Mouse (Mus musculus): ENCODE results near the gene Rnf26.

The Rnf26 gene

DNA sequence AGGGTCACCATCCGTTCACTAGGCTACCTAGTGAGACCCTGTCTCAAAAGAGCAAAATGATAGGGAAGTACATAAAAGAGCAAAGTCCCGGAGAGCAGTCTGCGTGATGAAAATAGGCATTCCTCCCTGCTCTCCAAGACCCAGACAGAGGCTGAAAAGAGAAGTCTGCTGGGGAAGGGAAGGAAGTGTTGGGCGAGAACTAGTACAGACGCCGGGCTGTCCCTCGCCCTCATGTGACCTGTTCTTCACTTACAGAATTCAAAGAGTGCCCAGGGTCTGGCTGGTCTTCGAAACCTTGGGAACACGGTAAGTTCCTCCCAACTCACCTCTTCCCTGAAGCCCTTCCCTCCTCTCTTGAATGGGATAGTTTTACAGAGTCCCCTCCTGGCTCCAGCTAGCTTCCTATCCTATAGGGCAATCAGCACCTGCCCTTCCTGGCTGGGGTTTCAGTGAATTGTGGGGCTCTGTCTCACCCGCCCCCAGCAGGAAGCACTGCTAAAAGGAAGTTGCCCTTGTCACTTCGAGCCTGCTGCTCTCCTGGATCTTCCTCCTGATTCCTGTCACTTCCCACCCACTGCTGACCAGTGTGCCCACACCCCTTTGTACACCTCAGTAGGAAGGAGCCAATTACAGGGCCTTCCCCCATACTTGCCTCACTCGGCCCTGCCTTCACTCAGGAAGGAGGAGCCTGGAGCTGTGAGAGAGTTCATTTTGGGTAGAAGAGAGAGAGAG lies 24.3 kb downstream of the Rnf26 start:
- no peak for DNase-seq (ENCODE audit: low read depth)

DNA sequence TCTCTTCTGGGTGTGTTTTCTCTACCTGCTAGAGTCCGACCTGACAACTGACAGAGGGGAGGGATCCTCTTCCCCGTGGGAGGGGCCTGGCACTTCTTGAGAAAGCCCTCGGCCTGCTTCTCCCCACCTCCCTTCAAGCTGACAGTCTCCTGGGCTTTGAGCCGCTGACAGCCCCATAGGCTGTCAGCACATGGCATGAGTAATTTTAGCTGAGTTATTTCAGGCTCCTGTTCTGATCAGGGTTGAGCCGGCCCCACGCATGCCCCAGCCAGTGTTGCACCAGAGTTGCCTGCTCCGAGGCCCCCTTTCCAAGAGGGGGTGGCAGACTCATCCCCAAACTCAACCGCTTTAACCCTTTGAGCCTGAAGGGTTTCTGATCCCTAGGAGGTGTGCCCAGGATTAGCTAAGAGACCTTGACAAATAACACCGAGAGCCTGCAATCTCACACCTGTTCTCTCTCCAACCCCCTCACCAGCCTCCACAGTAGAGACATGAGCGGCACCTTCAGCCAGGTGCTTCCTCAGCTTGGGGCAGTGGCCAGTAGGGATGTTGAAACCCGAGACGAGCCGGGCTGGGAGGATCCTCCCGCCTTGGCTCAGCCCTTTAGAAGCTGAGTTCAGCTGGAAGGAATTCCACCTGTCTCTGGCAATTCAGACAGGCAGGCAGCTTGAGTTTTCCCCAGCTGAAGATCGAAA lies 25.4 kb downstream of the Rnf26 start:
- no peak for DNase-seq (ENCODE audit: low read depth)

DNA sequence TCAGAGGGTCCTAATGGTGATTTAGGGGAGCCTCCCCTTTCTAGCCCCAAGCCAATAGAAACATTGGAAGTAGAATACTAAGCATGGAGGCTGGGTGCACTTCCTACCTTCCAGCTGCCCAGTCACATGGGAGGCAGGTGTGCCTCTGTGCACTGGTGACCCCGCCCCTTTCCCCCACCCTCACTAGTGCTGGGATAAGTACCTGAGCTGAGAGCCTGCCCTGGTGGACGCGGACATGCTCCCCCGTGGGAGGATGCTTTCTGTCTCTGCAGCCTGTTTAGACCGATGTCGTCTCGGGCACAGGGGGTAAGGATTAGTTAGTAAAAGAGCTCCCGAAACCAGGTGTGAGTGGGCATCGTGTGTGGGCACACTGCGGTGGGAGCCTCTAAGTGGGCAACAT lies 26.4 kb downstream of the Rnf26 start:
- no peak for DNase-seq (ENCODE audit: low read depth)

DNA sequence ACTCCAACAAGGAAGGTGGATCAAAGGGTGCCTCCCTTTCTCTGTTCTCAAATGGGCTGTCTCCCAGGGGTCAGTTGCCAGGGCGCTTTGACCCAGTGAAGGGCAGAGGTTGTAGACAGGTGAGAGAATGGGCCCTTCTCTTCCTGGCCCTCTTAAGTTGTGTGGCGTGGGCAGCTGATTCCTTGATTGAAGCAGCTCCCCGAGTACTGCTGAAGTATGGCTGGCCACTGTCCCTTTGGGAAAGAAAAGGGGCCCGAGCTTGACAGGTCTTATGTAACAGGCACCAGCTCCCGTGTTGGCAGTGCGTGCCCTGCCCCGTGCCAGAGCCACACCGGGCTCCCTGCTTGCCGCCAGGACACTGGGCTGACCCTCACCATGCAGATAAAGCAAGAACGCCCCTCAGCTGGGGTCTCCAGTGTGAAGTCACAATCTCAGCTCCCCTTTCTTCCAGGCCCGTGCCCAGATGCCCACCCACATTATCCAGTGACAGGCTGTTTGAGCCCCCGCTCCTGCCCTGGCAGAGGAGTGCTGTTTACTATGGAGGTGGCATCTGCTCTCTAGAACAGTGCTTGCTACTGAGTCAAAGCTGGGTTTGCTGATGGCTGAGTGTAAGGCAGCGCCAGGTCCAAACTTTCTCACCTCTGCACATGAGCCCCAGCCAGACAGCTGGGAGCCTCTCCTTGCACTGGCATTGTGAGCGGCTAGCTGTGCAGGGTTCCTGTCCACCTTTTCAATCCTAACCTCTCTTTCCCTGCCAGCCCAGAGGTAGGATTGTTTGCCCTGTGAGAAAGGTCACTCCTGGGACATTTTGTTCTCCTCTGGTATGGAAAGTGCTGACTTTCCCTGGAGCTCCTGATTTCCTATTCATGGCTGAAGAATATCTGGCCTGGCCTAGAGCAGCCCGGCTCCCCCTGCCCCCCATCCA lies 27.3 kb downstream of the Rnf26 start:
- no peak for DNase-seq (ENCODE audit: low read depth)

DNA sequence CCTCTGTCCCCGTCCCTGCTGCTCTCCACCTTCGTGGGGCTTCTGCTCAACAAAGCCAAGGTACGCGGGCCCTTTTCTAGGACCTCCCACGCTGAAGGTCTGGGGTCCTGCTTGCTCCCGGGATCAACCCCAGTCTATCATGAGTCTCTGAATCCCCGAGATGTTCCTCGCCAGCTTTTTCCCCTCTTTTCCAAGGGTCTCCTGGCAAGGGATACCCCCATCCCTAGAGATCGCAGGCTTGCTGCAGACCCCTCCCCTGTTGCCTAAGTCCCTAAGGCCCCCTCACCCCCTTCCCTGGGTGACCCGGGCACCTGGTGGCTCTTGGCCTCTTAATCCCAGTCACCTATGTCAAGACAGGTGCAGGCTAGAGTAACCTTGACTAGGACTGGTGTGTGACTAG lies 28.0 kb downstream of the Rnf26 start:
- no peak for DNase-seq (ENCODE audit: low read depth)

DNA sequence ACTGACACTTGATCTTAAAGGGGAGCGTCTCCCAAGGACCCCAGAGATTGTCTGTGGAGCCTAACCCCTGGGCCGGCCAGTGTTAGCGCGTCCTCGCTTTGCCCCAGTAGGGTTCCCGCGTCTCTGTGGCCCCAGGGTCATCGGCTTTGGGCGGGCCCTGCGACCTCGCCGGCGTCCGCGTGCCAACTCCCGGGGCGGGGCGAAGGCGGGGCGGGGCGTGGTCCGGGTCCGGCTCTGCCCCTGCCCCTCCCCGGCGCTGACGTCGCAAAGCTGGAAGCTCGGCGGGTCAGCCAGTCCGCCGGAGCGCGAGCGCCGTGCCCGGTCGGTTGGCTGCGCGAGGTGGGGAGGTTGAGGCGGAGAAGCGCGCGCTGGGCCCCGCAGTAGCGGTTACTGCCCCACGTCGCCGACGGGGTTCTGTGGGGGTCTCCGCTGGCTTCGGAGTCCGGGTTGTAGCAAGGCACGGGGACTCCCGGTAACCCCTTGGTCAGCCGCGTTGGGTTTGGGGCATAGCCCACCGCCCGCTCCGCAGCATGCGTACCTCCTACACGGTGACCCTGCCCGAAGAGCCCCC lies 28.6 kb downstream of the Rnf26 start:
- peak; percentile 63 for DNase-seq (ENCODE audit: low read depth)

DNA sequence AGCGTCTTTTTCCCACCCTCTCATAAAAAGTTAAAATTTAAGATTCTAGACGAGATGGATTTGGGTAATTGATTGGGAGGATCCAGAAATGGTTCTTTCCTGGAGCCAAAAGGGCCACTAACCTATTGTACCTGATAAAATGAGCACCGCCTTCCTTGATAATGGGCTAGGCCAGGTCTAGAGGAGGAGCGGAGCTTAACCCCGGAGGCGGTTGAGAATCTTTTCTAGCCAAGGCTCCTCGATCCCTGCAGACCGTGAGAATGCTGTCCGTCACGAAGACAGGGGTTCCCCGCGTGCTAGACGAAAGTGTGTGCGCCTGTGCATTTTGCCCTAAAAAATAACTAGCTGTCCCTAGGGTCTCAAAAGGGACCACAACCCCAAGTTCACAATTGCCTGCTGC lies 29.1 kb downstream of the Rnf26 start:
- DNase-seq (ENCODE audit: low read depth): no peak

DNA sequence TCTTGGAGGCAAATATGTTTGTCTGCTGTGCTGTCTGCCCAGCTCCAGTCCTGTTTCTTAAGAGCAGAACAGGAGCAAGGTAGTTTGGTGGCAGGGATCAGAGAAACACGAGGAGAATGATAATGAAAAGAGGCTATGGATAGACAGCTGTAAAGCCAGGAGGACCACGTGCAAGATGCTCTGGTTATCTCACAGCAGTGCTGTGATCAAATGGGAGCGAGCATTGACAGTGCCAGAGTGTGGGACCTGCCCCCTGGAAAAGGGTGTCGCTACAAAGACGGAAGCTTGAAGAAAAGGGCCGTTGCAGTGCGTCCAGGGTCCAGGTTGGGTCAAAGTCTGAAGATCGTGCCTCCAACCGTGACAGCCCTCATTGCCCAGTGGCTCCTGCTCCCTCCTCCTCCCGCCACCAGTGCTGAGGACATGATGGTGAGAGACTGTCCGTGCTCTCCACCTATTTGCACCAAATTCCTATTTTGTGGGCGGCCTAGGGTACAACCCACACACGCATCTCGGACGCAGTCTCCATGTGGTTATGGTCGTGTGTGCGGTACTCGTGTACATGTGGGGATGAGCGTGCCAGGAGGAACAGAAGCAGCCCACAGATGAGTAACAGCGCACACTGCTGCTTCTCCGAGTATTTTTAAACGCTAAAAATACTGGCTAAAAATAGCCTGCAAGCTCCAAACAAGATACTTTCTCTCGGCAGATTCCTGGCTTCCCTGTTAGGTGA lies 29.8 kb downstream of the Rnf26 start:
- no peak for DNase-seq (ENCODE audit: low read depth)

DNA sequence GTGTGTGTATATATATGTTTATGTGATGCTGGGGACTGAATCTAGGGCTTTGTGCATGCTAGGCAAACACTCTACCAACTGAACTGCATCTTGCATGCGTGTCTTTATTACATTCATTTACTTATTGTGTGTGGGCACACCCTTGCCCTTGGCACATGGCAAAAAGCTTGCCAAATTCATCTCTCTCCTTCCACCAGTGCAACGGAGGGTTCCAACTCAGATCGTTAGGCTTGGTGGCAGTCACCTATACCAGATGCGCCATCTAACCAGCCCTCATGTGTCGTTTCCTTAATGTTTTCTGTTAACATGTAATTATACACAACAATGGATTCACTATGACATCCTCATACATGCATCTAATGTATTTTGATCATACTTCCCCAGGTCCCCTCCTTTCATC lies 31.1 kb downstream of the Rnf26 start:
- no peak for DNase-seq (ENCODE audit: low read depth)

DNA sequence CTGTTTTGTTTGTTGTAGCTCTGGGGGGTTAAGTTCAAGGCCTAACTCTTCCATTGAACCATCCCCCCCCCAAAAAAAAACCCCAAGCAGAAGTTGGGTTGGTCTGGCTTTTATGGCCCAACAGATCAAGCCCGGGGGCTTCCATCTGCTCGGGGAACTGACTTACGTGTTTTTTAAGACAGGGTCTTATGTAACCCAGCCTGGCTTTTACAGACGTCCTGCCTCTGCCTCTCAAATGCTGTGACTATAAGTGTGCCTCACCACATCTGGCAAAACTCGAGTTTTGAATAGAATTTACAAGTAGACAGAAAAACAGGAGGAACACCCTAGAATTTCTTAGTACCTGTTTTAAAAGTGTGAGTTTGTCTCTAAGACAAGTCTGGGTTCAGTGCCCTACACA lies 31.7 kb downstream of the Rnf26 start:
- DNase-seq (ENCODE audit: low read depth): no peak

DNA sequence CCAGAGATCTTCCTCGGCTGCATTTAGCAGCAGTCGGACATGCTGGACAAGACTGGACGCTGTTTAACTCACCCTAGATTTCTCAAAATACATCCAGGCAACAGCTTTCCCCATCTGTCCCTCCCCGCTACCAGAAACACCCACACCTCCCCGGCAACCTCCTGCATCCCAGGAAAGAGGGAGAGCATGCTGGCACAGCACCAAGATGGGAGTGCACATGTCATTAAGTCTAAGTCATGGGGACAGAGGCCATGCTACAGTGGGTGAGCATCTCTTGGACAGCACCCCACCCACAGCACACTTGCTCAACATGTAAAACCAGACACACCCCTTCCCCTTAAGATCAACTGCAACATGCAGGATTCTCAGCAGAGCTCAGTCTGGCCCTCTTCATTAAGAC lies 32.4 kb downstream of the Rnf26 start:
- no peak for DNase-seq (ENCODE audit: low read depth)

DNA sequence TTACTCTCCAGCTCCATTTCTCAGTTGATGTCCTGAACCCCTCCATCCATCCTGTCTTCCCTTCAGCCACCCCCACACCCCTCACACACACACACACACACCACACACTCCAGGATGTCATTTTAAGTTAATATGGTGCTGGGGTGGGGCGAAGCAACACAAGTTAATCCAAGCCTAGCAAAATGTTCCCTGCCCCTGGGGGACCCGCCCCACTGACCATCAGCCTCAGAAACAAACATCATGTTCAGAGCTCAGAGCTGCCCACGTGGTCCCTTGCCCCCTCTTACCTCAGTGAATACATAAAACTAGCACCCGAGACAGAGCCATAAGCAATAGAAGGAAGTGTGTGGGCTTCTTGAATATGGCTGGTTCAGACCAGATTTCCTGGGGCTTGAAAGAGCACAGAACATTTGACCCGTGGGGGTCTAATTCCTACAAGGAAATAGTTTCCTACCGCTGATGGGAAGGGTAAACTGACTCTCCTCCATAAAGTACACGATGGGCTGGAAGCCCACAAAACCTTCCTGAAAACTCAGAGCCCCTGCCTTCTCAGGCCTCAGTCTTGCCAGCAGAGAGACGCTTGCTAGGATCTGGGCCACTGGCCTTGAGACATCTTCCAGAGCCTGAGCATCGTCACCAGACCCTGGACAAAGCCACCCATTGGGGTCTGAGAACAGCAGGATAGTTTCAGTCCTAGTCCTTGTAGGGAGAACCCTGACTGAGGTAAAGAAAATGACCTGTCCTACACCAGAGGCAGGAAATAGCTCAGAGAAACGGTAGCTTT lies 33.1 kb downstream of the Rnf26 start:
- DNase-seq (ENCODE audit: low read depth): no peak

DNA sequence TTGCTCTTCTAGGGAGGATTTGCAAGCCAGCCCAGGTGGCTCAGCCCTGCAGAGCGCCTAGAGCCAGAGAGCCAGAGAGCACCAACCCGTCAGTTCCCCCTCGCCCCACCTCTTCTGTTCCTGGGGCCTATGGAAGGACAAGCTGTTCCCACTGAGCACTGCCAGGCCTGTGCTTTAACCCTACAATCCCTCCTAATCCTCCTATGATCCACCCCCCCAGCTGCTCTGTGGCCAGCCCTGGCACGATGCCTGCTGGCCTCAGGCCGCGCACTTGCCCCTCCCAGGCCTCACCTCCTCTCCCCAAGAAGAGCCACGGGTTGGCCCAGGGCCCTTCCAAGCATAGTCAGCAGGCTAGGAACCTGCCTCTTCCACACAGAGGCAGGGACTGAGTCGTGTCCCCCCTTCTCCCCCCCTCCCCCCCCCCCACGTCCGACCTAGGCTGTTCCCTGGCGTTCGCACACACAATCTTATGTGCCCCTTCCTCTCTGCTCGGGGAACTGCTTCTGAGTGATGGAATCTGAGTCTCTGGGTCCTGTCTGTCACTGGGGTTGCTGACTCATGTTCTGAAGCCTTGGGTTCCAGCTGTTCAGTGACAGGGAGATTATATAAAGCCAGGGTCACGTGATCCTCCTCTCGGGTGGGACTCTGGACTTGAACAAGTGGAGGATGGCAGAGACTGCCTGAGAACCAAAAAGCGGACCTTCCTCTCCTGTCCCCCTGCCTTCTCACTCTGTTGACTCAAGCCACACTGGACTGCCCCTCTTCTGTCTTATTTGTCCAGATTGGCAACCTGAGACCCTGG lies 34.2 kb downstream of the Rnf26 start:
- no peak for DNase-seq (ENCODE audit: low read depth)

DNA sequence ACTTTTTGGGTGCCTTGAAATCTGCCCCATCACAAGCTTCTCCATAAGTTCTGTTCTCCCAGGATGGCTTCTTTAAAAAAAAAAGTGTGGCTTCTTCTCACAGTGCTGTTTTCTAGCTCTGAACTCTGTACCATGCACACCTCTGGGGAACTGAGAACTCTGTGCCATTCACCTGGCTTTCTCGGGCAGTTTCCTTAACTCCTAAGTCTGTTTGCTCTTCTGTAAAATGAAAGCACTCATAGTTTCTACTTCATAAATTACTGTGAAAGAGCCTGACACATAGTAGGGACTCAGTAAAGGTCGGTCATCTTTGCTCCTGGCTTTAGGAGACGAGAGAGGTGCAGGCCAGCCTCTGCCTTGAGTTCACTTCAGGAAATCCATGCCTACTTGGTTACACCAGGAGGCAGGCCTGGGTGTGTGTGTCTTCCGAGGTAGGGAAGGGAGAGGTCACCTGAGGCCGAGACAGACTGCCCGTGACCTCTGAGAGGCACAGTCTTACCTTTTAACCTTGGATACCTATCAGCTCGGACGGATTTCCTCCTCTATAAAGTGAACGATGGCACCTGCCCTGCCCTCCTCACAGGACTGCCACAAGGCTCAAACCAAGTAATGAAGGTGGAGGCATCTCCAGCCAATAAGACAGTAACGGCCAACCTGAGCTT lies 35.0 kb downstream of the Rnf26 start:
- no peak for DNase-seq (ENCODE audit: low read depth)

DNA sequence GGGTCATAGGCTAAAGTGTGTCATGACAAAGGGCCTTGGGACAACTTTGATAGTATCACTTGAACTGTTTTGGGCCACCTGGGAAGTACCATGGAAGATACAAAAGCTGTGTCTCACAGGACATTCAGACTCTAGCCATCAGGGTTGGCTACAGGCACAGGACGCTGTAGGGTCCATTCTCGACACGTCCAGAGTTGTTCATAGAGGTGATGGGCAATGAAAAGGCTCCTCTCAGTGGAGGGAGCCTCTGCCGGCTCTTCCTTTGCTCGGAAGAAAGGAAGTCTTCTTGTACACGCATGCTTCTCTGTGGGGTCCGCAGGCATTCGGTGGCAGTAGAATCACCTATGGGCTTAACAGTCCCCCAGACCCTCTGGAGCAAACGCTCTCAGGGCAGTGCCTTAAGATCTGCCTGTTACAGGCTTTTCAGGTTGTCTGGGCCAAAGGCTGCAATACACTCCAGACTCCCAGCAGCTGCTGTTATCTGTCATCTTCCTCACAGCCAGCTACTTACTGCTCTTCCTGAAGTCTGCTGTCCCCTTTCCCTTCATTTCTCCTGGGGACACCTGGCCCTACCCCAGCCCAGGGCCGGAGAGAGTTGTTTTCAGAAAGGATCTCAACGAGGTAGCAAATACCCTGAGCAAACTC lies 35.9 kb downstream of the Rnf26 start:
- no peak for DNase-seq (ENCODE audit: low read depth)

DNA sequence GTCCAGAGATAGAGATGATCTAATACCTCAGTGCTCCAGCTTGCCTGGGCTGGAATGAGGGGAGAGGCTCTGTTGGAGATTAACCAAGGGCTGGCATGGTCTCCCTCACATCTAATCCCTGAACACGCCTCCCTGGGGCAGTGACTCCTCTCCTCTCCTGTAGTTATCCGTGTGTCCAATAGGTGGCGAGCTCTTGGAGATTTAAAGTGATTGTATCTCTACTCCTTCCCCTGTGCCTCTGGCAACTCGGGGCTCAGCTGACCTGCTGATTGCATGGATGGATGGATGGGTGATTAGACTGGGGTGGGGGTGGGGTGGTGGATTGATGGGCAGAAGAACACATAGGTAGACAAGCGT lies 36.6 kb downstream of the Rnf26 start:
- peak; percentile 59 for DNase-seq (ENCODE audit: low read depth)

DNA sequence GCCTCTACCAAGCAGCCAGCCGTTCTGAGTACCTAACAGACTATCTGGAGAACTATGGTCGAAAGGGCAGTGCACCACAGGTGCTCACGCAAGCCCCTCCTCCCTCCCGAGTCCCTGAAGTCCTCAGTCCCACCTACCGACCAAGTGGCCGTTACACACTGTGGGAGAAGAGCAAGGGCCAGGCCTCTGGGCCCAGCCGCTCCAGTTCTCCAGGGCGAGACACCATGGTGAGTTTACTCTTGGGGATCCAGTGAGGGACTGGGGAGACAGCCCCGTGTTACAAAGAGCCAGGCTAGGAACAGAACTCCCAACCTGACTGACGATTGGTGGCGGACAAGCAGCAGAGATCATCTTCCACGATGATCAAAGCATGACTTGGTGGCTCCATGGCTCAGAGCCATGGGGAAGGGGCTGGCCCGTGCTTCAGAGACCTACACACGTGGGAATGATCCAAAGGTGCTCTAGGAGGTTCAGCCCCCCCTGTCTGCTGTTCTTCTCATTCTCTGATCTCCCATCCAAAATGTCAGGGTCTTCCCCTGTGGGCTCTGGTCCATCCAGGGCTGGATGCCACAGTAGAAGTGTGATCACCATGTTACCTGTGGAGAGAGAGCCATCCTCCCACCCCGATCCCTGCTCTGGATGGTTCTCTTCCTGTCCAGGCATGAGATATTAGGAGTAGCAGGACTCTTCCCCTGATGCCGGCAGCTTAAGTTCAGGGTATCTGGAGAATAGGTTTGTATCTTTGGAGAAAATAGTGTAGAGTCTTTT lies 37.1 kb downstream of the Rnf26 start:
- DNase-seq (ENCODE audit: low read depth): no peak

DNA sequence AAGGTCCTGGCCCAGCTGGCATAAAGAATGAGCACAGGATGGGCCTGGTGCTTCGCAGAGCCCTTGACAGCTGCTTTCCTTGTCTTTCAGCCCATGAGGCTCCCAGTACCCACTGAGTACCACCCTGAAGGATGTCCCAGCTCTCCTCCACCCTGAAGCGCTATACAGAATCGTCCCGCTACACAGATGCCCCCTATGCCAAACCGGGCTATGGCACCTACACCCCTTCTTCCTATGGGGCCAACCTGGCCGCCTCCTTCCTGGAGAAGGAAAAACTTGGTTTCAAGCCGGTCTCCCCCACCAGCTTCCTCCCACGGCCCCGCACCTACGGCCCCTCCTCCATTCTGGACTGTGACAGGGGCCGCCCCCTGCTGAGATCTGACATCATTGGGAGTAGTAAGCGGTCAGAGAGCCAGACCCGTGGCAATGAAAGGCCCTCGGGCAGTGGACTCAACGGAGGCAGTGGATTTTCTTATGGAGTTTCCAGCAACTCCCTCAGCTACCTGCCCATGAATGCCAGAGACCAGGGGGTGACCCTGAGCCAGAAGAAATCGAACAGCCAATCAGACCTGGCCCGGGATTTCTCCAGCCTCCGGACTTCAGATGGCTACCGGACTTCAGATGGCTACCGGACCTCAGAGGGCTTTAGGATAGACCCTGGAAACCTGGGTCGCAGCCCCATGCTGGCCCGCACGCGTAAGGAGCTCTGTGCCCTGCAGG lies 37.9 kb downstream of the Rnf26 start:
- DNase-seq (ENCODE audit: low read depth): no peak
